Mouse (Mus musculus) limb, embryonic 11.5 days (tissue): ENCODE results near the gene Polr3a. TPM values are rescaled to one million over a fixed set of nuclear protein-coding genes. Genes with fewer than 3 reads are reported as not detected.

Source experiments
- ATAC-seq: fragments of 200-750 bp; cut with Nextera tagmentation; 2 replicates; pipeline ENCODE4 v1.8.0; 2017; ENCODE audit warnings: low read depth; ENCODE audit not compliant: insufficient number of reproducible peaks, low FRiP score, low TSS enrichment
- DNase-seq: peaks from one replicate; pipeline ENCODE4 v3.0.0-alpha.2; 2015; ENCODE audit warnings: low spot score
- H3K27ac ChIP-seq: fragments of 300-500 bp; sonication (generic); replicated peaks from 2 replicates; pipeline ENCODE4 v1.5.1; 2014; ENCODE audit warnings: low read depth, mild to moderate bottlenecking, low read length
- H3K27me3 ChIP-seq: fragments of 300-500 bp; sonication (generic); 2 replicates; pipeline ENCODE4 v1.6.1; 2014; ENCODE audit warnings: mild to moderate bottlenecking, low read length, mixed read lengths; ENCODE audit not compliant: control insufficient read depth, insufficient read depth
- H3K36me3 ChIP-seq: fragments of 300-500 bp; sonication (generic); 2 replicates; pipeline ENCODE4 v1.6.1; 2014; ENCODE audit warnings: mild to moderate bottlenecking, low read length, moderate library complexity, mixed read lengths; ENCODE audit not compliant: control insufficient read depth, insufficient read depth
- H3K4me1 ChIP-seq: fragments of 300-500 bp; sonication (generic); 2 replicates; pipeline ENCODE4 v1.6.1; 2014; ENCODE audit warnings: low read length, mixed read lengths; ENCODE audit not compliant: control insufficient read depth, insufficient read depth
- H3K4me2 ChIP-seq: fragments of 300-500 bp; sonication (generic); 2 replicates; pipeline ENCODE4 v1.6.1; 2014; ENCODE audit warnings: low read depth, mild to moderate bottlenecking, moderate library complexity; ENCODE audit not compliant: severe bottlenecking
- H3K4me3 ChIP-seq: fragments of 300-500 bp; sonication (generic); 2 replicates; pipeline ENCODE4 v1.5.1; 2014; ENCODE audit warnings: low read depth, low read length
- H3K9ac ChIP-seq: fragments of 300-500 bp; sonication (generic); 2 replicates; pipeline ENCODE4 v1.6.1; 2014; ENCODE audit warnings: mild to moderate bottlenecking, low read length
- H3K9me3 ChIP-seq: fragments of 300-500 bp; sonication (generic); 2 replicates; pipeline ENCODE4 v1.6.1; 2016; ENCODE audit warnings: low read length; ENCODE audit not compliant: control insufficient read depth
- WGBS: fragments of 180-500 bp; shearing (Covaris S2); extraction: QIAGEN DNeasy Blood & Tissue Kit; methylation state at CpG from one replicate; pipeline ENCODE4 v1.1.7; 2014; 5-methylcytosine and 5-hydroxymethylcytosine counted together
- polyA plus RNA-seq: library from polyadenylated mRNA; unstranded; fragments of >200 nt; fragmentation: Nextera tagmentation; extraction: Ambion mirVana; gene quantifications from 2 replicates; pipeline ENCODE4 v1.2.1, GENCODE M21; 2014

The Polr3a gene
- polyA plus RNA-seq, result 17.4 and 19.7 TPM in 2 replicates

DNA sequence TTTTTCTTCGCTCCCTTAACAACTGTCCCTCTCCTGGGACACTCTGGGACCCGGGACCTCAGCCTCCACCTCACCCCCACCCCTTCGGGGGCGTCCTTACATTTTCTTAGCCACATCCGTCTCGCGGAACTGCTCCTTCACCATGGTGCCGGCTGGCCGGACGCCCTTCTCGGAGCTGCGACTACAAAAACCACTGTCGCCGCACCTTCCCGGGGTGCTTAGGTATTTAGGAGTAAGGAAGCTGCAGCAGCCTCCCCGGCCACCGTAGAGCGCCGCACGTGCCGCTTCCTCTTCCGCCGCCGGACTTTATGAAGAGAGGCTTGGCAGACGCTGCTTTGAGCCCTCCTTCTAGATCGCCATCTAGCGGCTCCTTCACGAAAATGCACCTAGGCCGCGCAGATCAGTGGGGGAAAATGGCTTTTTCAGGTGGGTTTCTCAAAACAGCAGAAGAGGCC is at the start of gene Polr3a, which contains the start of gene Rps24:
Gene Polr3a (minus strand): TSS at position 286 of the 455 bp plus-strand sequence.
Gene Rps24 (plus strand): TSS at position 353 of the 455 bp plus-strand sequence.
- Histone ChIP-seq H3K4me3 (peak within 1 kb of the TSS; percentile 89), H3K36me3 (no peaks in the 10 kb centered on the region; the same call in 1 of the 2 replicates), H3K9ac (peak within 1 kb of the TSS; percentile 64), H3K27ac (no peak within 1 kb of the TSS), H3K4me1 (peaks cover 8% of the 10 kb centered on the region), H3K4me2 (peak within 1 kb of the TSS; percentile 65), H3K27me3 (no peaks in the 10 kb centered on the region), H3K9me3 (no peaks in the 10 kb centered on the region)
- WGBS, result under 1% methylated on average over 30 of the region's 30 CpGs
- peak; percentile 94 for DNase-seq
- ATAC-seq, result peak; percentile 69; the same call in 1 of the 2 replicates

DNA sequence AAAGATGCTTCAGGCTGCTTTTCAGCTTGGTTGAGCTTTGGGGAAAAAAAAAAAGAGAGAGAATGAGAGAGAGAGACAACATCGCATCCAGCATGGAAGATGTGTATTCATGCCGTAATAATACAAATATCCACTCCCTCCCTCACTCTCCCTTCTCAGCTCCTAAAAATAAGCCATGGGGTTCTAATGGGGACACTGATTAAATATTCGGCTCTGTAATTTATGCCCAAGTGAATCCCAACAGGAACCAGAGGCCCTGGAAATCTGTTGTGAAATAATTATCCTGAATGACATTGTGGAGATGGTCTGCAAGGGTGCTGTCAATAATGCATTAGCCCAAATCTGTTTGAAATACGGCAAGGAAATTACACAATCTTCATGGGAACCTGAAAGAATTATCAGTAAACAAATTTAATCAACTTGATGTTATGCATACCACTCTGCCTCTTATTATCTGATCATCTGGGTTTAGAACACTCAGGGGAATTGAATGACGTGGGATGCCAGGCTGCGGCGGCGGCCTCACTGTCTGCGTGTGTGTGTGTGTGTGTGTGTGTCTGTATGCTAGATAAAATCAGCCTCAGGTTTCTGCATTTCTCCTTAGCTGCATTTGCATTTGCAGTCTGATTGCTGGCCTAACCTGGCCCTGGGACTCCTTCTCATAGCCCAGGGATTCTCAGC is 48.1 kb upstream of the Polr3a start:
- H3K4me3 ChIP-seq, result no peak overlapping the region
- H3K27ac ChIP-seq, result no peak overlapping the region
- no peak overlapping the region for H3K9ac ChIP-seq
- no peaks in the 10 kb centered on the region for H3K36me3 ChIP-seq
- DNase-seq (no peak), ATAC-seq (no peak)
- peaks cover 10% of the 10 kb centered on the region for H3K4me1 ChIP-seq
- WGBS, result 83% methylated on average over 9 of the region's 9 CpGs
- H3K27me3 ChIP-seq, result no peaks in the 10 kb centered on the region
- H3K4me2 ChIP-seq, result no peak overlapping the region
- no peaks in the 10 kb centered on the region for H3K9me3 ChIP-seq

DNA sequence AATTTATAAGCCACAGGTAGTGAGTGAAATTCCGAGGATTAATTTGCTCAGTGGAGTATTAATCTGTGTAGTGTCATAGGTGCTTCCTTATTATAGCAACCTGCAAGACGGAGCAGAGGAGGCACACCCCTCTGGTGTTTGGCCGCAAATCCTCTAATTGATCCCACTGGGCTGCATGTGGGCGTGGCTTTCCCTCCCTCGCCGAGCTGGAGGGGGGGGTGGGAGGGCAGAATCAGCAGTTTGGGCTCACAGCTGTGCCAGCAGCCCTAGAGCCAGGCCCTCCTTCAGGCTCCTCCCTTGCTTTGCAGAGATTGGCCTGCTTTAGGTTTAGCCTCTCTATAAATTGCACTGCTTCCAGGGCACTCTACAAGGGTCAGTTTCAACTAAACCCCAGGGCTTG is 43.4 kb upstream of the Polr3a start:
- no peak overlapping the region for H3K9ac ChIP-seq

DNA sequence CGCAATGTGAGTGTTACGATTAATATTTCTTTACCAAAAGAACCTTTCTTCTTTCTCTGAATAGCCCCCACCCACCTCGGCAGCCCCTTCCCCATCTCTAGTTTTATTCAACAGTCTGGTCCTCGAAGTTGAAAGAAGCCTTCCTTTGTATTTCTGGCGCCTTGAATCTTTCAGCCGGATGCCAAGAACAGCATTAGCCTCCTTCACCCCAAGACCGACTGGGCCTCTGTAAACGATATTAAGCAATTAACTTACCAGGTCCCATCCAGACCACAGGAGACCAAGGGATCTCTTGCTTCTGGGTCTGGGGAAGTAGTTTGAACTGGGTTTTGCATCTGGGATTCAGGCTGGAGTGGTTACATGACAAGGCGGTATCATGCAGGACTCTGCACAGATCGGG is 39.6 kb upstream of the Polr3a start:
- H3K4me2 ChIP-seq, result no peak overlapping the region
- H3K9ac ChIP-seq, result no peak overlapping the region
- 81% methylated on average over 10 of the region's 10 CpGs for WGBS
- H3K36me3 ChIP-seq, result no peaks in the 10 kb centered on the region
- DNase-seq (no peak), ATAC-seq (no peak)
- H3K4me1 ChIP-seq, result peaks cover 14% of the 10 kb centered on the region
- H3K4me3 ChIP-seq, result no peak overlapping the region
- no peak overlapping the region for H3K27ac ChIP-seq
- H3K27me3 ChIP-seq, result no peaks in the 10 kb centered on the region
- no peaks in the 10 kb centered on the region for H3K9me3 ChIP-seq

More for the DNA sequence above, 43.4 kb upstream of the Polr3a start:
- no peaks in the 10 kb centered on the region for H3K36me3 ChIP-seq
- H3K4me1 ChIP-seq, result peaks cover 14% of the 10 kb centered on the region
- ATAC-seq, result peak; percentile 87
- H3K27me3 ChIP-seq, result no peaks in the 10 kb centered on the region
- H3K4me2 ChIP-seq, result peak overlapping the region; percentile 15
- no peak overlapping the region for H3K4me3 ChIP-seq
- H3K9me3 ChIP-seq, result no peaks in the 10 kb centered on the region
- DNase-seq, result peak; percentile 80
- WGBS, result under 1% methylated on average over 6 of the region's 6 CpGs
- H3K27ac ChIP-seq, result no peak overlapping the region

DNA sequence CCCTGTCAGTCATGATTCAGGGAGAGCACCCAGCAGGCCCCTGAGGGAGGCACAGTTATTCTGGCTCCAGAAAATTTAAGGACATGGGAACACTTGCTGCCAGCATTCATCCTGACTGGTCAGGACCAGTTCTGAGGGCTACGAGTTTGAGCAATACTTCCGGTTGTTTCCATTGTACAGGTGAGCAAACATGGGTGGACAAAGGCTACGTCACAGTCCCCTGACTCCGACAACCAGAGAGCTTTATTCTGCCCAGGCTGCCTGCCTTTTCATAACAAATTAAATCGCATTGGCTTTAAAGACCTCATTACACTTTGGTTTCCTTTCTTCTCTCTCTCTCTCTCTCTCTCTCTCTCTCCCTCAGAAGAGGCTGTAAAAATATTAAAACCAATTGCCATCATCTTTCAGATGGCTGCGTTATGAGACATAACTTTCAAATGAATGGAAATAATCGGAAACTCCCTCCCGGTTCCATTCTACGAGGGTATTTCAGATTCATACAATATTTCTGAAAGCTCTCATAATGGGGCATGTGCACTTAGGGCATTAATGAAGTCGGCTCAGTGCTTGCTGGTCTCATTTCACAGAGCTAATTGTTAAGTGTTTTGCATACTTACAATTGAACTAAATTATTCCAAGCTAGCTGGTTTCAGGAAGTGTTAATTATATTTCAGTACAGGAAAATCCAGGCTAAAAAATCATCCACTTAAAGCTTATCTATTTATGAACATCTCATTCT is 39.0 kb upstream of the Polr3a start:
- Histone ChIP-seq H3K4me1 (peaks cover 11% of the 10 kb centered on the region), H3K27me3 (no peaks in the 10 kb centered on the region), H3K9ac (no peak overlapping the region), H3K9me3 (no peaks in the 10 kb centered on the region), H3K4me2 (no peak overlapping the region), H3K27ac (no peak overlapping the region), H3K36me3 (no peaks in the 10 kb centered on the region), H3K4me3 (no peak overlapping the region)
- ATAC-seq, result no peak
- WGBS, result 84% methylated on average over 10 of the region's 10 CpGs
- DNase-seq, result no peak

DNA sequence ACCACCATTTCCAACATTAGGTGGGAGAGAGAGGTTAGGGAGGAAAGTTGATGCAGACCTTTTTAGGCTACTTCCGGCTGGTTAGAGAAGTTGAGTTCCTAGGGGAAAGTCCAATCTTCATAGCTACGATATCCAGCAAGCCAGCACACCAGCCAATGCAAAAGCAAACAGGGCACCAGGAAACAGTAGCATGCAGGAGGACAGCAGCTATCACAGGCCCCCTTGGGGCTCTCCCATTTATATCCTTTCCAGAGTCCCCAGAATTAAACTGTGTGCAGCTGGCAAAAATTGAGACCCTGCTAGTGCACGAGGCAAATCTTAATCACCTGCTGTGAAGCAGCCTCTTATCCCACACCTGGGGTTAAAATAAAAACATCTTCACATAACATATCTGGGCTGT is 38.3 kb upstream of the Polr3a start:
- Histone ChIP-seq H3K9me3 (no peaks in the 10 kb centered on the region), H3K4me3 (no peak overlapping the region), H3K4me2 (no peak overlapping the region), H3K27me3 (no peaks in the 10 kb centered on the region), H3K36me3 (no peaks in the 10 kb centered on the region), H3K27ac (no peak overlapping the region), H3K9ac (no peak overlapping the region), H3K4me1 (peaks cover 5% of the 10 kb centered on the region)
- ATAC-seq (no peak), DNase-seq (no peak)
- WGBS, result 65% methylated on average over 3 of the region's 3 CpGs

DNA sequence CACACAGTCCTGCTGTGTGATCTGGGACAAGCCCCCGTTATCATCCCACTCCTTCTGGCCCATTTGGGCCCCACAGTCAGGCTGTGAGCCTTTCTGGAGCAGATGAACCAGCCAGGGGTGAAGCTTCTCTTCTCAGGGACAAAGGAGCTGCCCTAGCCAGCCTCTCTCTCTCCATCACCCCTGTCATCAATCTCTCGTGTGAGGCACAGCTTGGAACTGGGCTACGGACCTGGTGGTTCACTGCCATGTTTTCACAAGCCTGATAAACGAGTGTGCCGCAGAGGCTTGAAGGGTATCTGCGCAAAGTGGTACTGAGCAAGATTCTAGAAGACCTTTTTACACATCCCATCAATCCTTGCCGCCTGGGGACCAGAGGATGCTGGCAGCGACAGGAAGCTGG is 34.7 kb upstream of the Polr3a start:
- no peaks in the 10 kb centered on the region for H3K36me3 ChIP-seq
- H3K4me1 ChIP-seq, result no peaks in the 10 kb centered on the region
- no peak for ATAC-seq
- H3K4me3 ChIP-seq, result no peak overlapping the region
- no peak overlapping the region for H3K9ac ChIP-seq
- H3K4me2 ChIP-seq, result no peak overlapping the region
- no peak for DNase-seq
- no peak overlapping the region for H3K27ac ChIP-seq
- no peaks in the 10 kb centered on the region for H3K9me3 ChIP-seq
- H3K27me3 ChIP-seq, result no peaks in the 10 kb centered on the region
- 66% methylated on average over 8 of the region's 8 CpGs for WGBS

DNA sequence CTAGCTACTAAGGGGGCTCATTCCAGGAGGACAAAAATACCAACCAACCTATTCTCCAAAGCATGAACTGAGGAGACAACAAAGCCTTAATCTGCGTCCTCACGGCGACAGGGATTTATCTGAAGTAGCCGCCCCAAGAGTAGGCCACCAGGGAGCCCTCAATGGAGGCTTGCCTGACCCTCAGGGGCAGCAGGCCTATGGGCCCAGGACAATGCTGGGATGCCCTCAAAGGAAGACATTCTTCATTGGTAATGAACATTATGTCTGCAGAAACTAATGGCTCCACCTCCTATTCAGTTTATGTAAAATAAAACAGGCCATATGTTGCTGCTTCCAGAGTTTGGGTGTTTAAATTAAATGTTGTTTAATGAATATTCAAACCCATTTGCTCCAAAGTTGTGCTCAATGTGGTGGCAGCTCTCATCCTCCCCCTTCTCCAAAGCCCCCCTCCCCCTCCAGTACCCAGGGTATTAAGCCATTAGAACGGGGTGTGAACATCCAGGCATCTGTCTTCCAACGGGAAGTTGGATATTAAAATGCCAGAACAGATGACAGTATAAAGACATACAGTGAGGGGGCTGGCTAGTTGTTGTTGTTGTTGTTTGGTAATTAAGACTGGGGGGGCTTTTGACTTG is 25.8 kb upstream of the Polr3a start:
- no peaks in the 10 kb centered on the region for H3K36me3 ChIP-seq
- H3K4me3 ChIP-seq, result no peak overlapping the region
- no peak overlapping the region for H3K4me2 ChIP-seq
- ATAC-seq, result no peak
- no peak overlapping the region for H3K27ac ChIP-seq
- H3K9me3 ChIP-seq, result peaks cover 4% of the 10 kb centered on the region; the same call in 1 of the 2 replicates
- WGBS, result 85% methylated on average over 6 of the region's 6 CpGs
- H3K27me3 ChIP-seq, result no peaks in the 10 kb centered on the region
- DNase-seq, result no peak
- H3K4me1 ChIP-seq, result peaks cover 6% of the 10 kb centered on the region
- no peak overlapping the region for H3K9ac ChIP-seq
